In genomic region chr5:33297164-33297563, GRCm38 (mm10) we compare ENCODE assay signal across 8 mouse cellular contexts. TPM values are rescaled to one million over a fixed set of nuclear protein-coding genes. Genes with fewer than 3 reads are reported as not detected.
DNase-seq lines count a peak whose midpoint lies in the region; ATAC-seq and TF ChIP-seq lines count a peak whose summit lies in the region.

No protein-coding gene starts in this region.

- no peak overlapping the region for H3K27ac ChIP-seq in thymus, adult 2 months (ENCODE audit: control insufficient read depth, insufficient read depth, low read length)
- H3K27ac ChIP-seq in stomach, postnatal 0 days (replicated peaks): no peak overlapping the region

- intact Hi-C loops in left cerebral cortex, postnatal 10 days (cut with DNase I): no loop called here

- H3K36me3 ChIP-seq in thymus, adult 2 months (ENCODE audit: control insufficient read depth, insufficient read depth, low read length): no peaks in the 10 kb centered on the region
- H3K36me3 ChIP-seq in stomach, postnatal 0 days (ENCODE audit: control insufficient read depth, insufficient read depth, low read length): no peaks in the 10 kb centered on the region

- 79% methylated on average over 6 of the region's 6 CpGs for WGBS in thymus, adult 2 months
- whole genome bisulfite sequencing in stomach, postnatal 0 days: 65% methylated on average over 6 of the region's 6 CpGs

- no peaks in the 10 kb centered on the region for H3K4me1 ChIP-seq in thymus, adult 2 months (replicated peaks; ENCODE audit: control insufficient read depth, insufficient read depth, low read length)
- H3K4me1 ChIP-seq in stomach, postnatal 0 days (replicated peaks; ENCODE audit: control insufficient read depth, insufficient read depth): no peaks in the 10 kb centered on the region

- no peak overlapping the region for H3K9ac ChIP-seq in stomach, postnatal 0 days (ENCODE audit: low read length)

- no peaks in the 10 kb centered on the region for H3K27me3 ChIP-seq in thymus, adult 2 months (ENCODE audit: control insufficient read depth, insufficient read depth, low read length)
- H3K27me3 ChIP-seq in stomach, postnatal 0 days (ENCODE audit: control insufficient read depth, insufficient read depth, low read length): no peaks in the 10 kb centered on the region

- no peak for TF ChIP-seq CTCF in thymus, adult 2 months (IDR thresholded peaks at IDR 0.05; ENCODE audit: borderline replicate concordance, control insufficient read depth, extremely low read depth, insufficient read depth, low read length, poor library complexity)
- TF ChIP-seq CTCF in stomach, postnatal 0 days (IDR thresholded peaks at IDR 0.05; ENCODE audit: low read depth): peak; percentile 67

- no peak overlapping the region for H3K4me2 ChIP-seq in stomach, postnatal 0 days (replicated peaks; ENCODE audit: low read depth)

- TF ChIP-seq POLR2A in thymus, adult 2 months (IDR thresholded peaks at IDR 0.05; ENCODE audit: control insufficient read depth, extremely low read depth, insufficient read depth, low read length, poor library complexity): no peak

- peak; percentile 54 for DNase-seq in embryo, embryonic 10.5 days (ENCODE audit: low spot score)
- DNase-seq in embryo, embryonic 9.5 days (ENCODE audit: extremely low spot score): no peak
- DNase-seq in thymus, adult 2 months: peak; percentile 11
- no peak for DNase-seq in thymus, postnatal 25 days
- peak; percentile 56 for DNase-seq in kidney, adult 9 months
- DNase-seq in stomach, postnatal 0 days (ENCODE audit: low spot score): no peak
- no peak for DNase-seq in left cerebral cortex, postnatal 10 days (ENCODE audit: extremely low spot score in 1 of 2, low spot score in 2 of 2)
- no peak for DNase-seq in adrenal gland, adult 8-10 months

- no peaks in the 10 kb centered on the region for H3K9me3 ChIP-seq in stomach, postnatal 0 days (ENCODE audit: control insufficient read depth, low read length)

- H3K4me3 ChIP-seq in thymus, adult 2 months (ENCODE audit: control insufficient read depth, insufficient read depth, low read length): no peak overlapping the region
- no peak overlapping the region for H3K4me3 ChIP-seq in stomach, postnatal 0 days (ENCODE audit: low read depth, low read length)

- no peak for ATAC-seq in stomach, postnatal 0 days (ENCODE audit: low FRiP score, low TSS enrichment)

- TF ChIP-seq EP300 in stomach, postnatal 0 days (optimal IDR thresholded peaks at IDR 0.05): no peak

RNA-seq across cellular contexts. Expression of gene Ctbp1, which starts 22.4 kb away (rescaled TPM):
- polyA plus RNA-seq in thymus, adult 2 months (2012; rRNA removed): 565 and 568 TPM in 2 replicates
- polyA plus RNA-seq in stomach, postnatal 0 days (2015; fragmentation: Nextera tagmentation; extraction: Ambion mirVana): 157 and 165 TPM in 2 replicates
- 100 to 1,000 TPM; 275 to 299 TPM for total RNA-seq in left cerebral cortex, postnatal 10 days (2021)
- 100 to 1,000 TPM; 226 to 255 (median 255) TPM for total RNA-seq in adrenal gland, adult 8-10 months (2022)

RNA-seq across cellular contexts. Expression of gene Maea, which starts 38.1 kb away (rescaled TPM):
- 124 and 130 TPM in 2 replicates for polyA plus RNA-seq in thymus, adult 2 months (2012; rRNA removed)
- 83.4 and 83.6 TPM in 2 replicates for polyA plus RNA-seq in stomach, postnatal 0 days (2015; fragmentation: Nextera tagmentation; extraction: Ambion mirVana)
- 10 to 100 TPM; 81.9 to 90.3 TPM for total RNA-seq in left cerebral cortex, postnatal 10 days (2021)
- 100 to 1,000 TPM; 124 to 132 (median 127) TPM for total RNA-seq in adrenal gland, adult 8-10 months (2022)

Comparison
In these comparisons a context has a peak if more than half of its experiments do, and no peak if none do; other contexts are left out.
1. DNase-seq: peak in embryo, embryonic 10.5 days (single experiment), thymus, adult 2 months (single experiment) and kidney, adult 9 months (single experiment); none in embryo, embryonic 9.5 days (single experiment), thymus, postnatal 25 days (single experiment), stomach, postnatal 0 days (single experiment), left cerebral cortex, postnatal 10 days (0 of 2) and adrenal gland, adult 8-10 months (single experiment).